Mouse (Mus musculus) embryo, embryonic 11 days (tissue): ENCODE measurements around the gene Srp14.

Experiments
- DNase-seq: peaks from one replicate; pipeline ENCODE4 v3.0.0-alpha.2; 2015

Srp14 gene

GRCm38 (mm10) chr2:118431589-118431988, 47.9 kb downstream of the Srp14 start:
- DNase-seq: peak; percentile 54

GRCm38 (mm10) chr2:118430630-118431029, 48.9 kb downstream of the Srp14 start:
- DNase-seq: no peak

- no peak for DNase-seq
Observed at GRCm38 (mm10) chr2:118429297-118429696, 50.2 kb downstream of the Srp14 start.

GRCm38 (mm10) chr2:118428296-118428695, 51.2 kb downstream of the Srp14 start:
- DNase-seq: no peak
